Mouse (Mus musculus) liver, embryonic 11.5 days (tissue): ENCODE data around the gene Ins2. TPM values are rescaled to one million over a fixed set of nuclear protein-coding genes. Genes with fewer than 3 reads are reported as not detected.

ENCODE experiments used
- ATAC-seq: fragments of 200-750 bp; cut with Nextera tagmentation; replicated peaks from 2 replicates; pipeline ENCODE4 v1.8.0; 2017; ENCODE audit warnings: moderate number of reproducible peaks, mild to moderate bottlenecking, moderate TSS enrichment, moderate library complexity; ENCODE audit not compliant: low FRiP score
- DNase-seq: peaks from one replicate; pipeline ENCODE4 v3.0.0-alpha.2; 2017; ENCODE audit warnings: low spot score
- H3K27ac ChIP-seq: fragments of 300-500 bp; sonication (generic); 2 replicates; pipeline ENCODE4 v1.5.1; 2014; ENCODE audit warnings: mild to moderate bottlenecking, low read depth, low read length, control low read depth
- H3K27me3 ChIP-seq: fragments of 300-500 bp; sonication (generic); replicated peaks from 2 replicates; pipeline ENCODE4 v1.6.1; 2014; ENCODE audit warnings: low read length, mixed read lengths; ENCODE audit not compliant: control insufficient read depth, insufficient read depth
- H3K36me3 ChIP-seq: fragments of 300-500 bp; sonication (generic); 2 replicates; pipeline ENCODE4 v1.6.1; 2014; ENCODE audit warnings: mild to moderate bottlenecking, low read length, moderate library complexity, mixed read lengths; ENCODE audit not compliant: control insufficient read depth, insufficient read depth
- H3K4me1 ChIP-seq: fragments of 300-500 bp; sonication (generic); replicated peaks from 2 replicates; pipeline ENCODE4 v1.6.1; 2014; ENCODE audit warnings: low read length, mixed read lengths; ENCODE audit not compliant: control insufficient read depth, insufficient read depth
- H3K4me2 ChIP-seq: fragments of 300-500 bp; sonication (generic); 2 replicates; pipeline ENCODE4 v1.6.1; 2014; ENCODE audit warnings: mild to moderate bottlenecking, control low read depth, moderate library complexity
- H3K4me3 ChIP-seq: fragments of 300-500 bp; sonication (generic); 2 replicates; pipeline ENCODE4 v1.5.1; 2014; ENCODE audit warnings: low read depth, low read length, control low read depth
- H3K9ac ChIP-seq: fragments of 300-500 bp; sonication (generic); 2 replicates; pipeline ENCODE4 v1.6.1; 2014; ENCODE audit warnings: low read depth, low read length, control low read depth
- H3K9me3 ChIP-seq: fragments of 300-500 bp; sonication (generic); 2 replicates; pipeline ENCODE4 v1.6.1; 2016; ENCODE audit warnings: low read length, inconsistent platforms, mixed read lengths; ENCODE audit not compliant: control insufficient read depth
- WGBS: fragments of 180-500 bp; shearing (Covaris S2); extraction: QIAGEN DNeasy Blood & Tissue Kit; methylation state at CpG from one replicate; pipeline ENCODE4 v1.1.7; 2014; 5-methylcytosine and 5-hydroxymethylcytosine counted together
- polyA plus RNA-seq: library from polyadenylated mRNA; unstranded; fragments of >200 nt; fragmentation: Nextera tagmentation; extraction: Ambion mirVana; gene quantifications from 2 replicates; pipeline ENCODE4 v1.2.1, GENCODE M21; 2014

Ins2 gene
- not detected in 2 replicates for polyA plus RNA-seq

DNA sequence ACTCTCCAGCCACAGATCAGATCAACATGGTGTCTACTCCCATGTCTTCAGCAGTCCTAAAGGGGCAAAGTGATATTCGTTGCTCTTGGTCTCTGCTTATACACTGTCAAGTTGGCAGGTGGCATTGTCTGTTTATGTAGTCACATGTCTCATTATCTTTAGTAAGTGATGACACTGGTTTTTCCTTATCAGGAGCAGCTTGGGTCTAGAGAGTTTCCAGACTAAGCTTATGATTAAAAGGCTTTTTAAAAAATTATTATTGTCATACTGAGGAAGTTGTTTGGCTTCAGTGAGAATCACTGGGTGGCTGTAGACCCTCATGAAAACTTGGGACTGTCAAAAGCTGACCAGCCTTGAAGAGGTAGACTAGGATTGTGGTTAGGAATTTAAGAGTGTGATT is at the start of gene Ins2:
Gene Ins2 (minus strand): TSS at position 101 of the 400 bp plus-strand sequence.
- Histone ChIP-seq H3K4me3 (no peak within 1 kb of the TSS), H3K9ac (no peak within 1 kb of the TSS), H3K27ac (no peak within 1 kb of the TSS), H3K36me3 (no peaks in the 10 kb centered on the region), H3K27me3 (no peaks in the 10 kb centered on the region), H3K4me1 (no peaks in the 10 kb centered on the region), H3K4me2 (no peak within 1 kb of the TSS), H3K9me3 (no peaks in the 10 kb centered on the region)
- DNase-seq (no peak), ATAC-seq (no peak)
- WGBS: 54% methylated on average over 1 of the region's 1 CpGs

DNA sequence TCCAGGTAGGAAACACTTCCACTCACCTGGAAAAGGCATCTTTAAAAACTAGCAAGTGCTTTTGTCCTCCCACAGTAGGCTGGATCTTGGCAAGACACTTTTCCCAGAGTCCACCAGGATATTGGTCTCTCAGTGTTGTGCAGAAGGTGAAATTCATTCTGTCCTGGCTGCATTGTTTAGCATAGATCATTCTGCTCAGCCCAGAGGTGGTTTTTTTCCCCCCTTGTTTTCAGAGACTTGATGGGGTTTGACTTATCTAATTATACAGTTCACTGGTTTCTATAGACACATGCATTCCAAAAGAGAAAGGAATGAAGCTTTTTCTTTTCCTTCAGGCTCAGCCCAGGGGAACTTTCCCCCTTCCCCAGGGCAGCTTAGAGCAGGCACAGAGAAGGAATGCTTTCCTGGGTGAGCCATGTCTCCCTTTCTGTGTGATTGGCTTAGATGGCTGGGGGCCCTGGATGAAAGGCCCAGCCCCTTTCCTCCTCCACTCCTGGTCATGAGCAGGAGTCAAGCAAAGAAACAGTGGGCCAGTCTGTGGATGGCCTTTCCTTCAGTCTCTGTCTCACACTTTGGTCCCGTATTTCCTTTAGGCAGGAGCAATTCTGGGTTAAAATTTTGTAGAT is 49.6 kb upstream of the Ins2 start:
- Histone ChIP-seq H3K4me2 (no peak overlapping the region), H3K4me1 (no peaks in the 10 kb centered on the region), H3K36me3 (no peaks in the 10 kb centered on the region), H3K27me3 (no peaks in the 10 kb centered on the region), H3K9ac (no peak overlapping the region), H3K9me3 (no peaks in the 10 kb centered on the region), H3K4me3 (no peak overlapping the region), H3K27ac (no peak overlapping the region)
- no peak for ATAC-seq
- 57% methylated on average over 1 of the region's 1 CpGs for WGBS
- no peak for DNase-seq

DNA sequence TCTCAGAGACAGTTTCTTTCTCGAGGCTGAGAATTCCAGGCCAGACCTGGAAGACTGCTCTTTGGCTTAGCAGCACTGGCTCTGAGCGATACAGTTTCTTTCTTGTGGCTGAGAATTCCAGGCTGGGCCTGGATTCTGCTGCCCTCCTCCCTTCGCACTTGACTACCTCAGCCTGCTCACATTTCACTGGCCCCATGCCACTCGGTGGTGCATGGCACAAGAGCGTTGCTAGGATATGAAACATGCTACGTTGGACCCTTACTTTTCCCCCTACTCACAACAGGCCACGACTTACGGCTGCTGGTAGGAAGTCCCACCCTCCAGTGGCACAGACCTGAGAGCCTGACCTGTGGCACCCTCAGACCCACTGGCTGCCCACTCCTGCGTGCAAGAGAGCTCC is 46.5 kb upstream of the Ins2 start:
- H3K9me3 ChIP-seq: no peaks in the 10 kb centered on the region
- ATAC-seq (no peak), DNase-seq (no peak)
- no peak overlapping the region for H3K4me2 ChIP-seq
- H3K36me3 ChIP-seq: no peaks in the 10 kb centered on the region
- 76% methylated on average over 9 of the region's 9 CpGs for WGBS
- H3K27ac ChIP-seq: no peak overlapping the region
- H3K4me1 ChIP-seq: no peaks in the 10 kb centered on the region
- no peak overlapping the region for H3K4me3 ChIP-seq
- no peak overlapping the region for H3K9ac ChIP-seq
- no peaks in the 10 kb centered on the region for H3K27me3 ChIP-seq

DNA sequence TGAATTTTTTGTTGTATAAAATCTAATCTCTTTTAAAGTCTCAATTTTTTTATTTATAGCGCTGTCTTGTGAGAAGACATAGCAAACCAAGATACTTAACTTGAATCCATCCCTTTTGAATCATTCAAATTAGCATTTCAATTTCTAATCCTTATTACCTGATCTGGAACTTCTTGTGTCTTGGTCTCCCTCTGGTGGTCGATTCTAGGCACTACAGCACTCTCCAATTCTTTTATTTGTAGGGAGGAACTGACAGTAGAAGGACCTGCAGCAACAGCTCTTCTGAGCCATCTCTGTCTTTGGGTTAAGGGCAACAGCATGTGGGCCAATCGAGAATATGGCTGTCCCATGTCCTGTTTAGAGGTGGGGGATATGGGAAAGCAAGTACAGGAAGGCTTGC is 5.4 kb downstream of the Ins2 start:
- no peaks in the 10 kb centered on the region for H3K36me3 ChIP-seq
- H3K4me2 ChIP-seq: no peak overlapping the region
- H3K4me1 ChIP-seq: no peaks in the 10 kb centered on the region
- H3K9me3 ChIP-seq: no peaks in the 10 kb centered on the region
- no peak for DNase-seq
- H3K27me3 ChIP-seq: no peaks in the 10 kb centered on the region
- no peak overlapping the region for H3K4me3 ChIP-seq
- WGBS: 7% methylated on average over 3 of the region's 3 CpGs
- no peak overlapping the region for H3K27ac ChIP-seq
- no peak overlapping the region for H3K9ac ChIP-seq
- no peak for ATAC-seq

DNA sequence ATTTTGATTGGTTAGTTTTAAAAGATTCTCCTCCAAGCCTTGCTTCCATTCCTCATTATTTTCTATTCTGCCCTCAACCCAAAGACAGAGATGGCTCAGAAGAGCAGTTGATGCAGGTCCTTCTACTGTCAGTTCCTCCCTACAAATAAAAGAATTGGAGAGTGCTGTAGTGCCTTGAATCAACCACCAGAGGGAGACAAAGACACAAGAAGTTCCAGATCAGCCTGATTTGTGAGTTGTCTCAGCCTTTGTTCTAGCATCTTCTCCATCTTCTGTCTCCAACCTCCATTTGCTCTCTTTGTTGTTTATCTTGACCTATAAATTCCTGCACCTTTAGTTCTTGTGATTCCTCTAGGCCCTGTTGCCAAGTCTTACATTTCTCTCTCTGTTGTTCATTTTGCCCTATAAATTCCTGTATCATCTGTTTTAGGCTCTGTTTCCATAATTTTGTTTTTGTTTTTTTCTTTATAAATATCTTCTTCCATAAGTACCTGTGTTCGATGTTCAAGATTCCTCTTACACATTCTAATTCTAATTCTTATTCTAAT is 6.2 kb downstream of the Ins2 start:
- Histone ChIP-seq H3K27me3 (no peaks in the 10 kb centered on the region), H3K36me3 (no peaks in the 10 kb centered on the region), H3K4me1 (no peaks in the 10 kb centered on the region), H3K9me3 (no peaks in the 10 kb centered on the region), H3K4me3 (no peak overlapping the region), H3K9ac (no peak overlapping the region), H3K4me2 (no peak overlapping the region), H3K27ac (no peak overlapping the region)
- ATAC-seq: no peak
- 40% methylated on average over 1 of the region's 1 CpGs for WGBS
- no peak for DNase-seq

DNA sequence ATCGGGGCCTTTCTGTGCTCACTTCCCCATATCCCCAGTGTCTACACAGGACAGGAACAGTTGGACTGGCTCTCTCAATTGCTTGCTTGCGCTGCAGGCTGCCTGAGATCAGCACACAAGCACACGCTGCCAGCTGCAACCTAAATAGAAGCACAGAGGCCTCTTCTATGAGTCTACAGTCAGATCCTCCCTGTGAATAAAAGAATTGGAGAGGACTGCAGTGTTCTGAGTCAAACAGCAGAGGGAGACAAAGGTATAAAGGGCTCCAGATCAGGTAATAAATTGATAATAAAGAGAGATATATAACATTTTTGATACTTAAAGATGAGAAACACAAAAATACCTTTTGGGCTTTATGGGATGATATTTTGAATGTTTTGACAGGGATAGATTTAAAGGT is 17.2 kb downstream of the Ins2 start:
- H3K9me3 ChIP-seq: no peaks in the 10 kb centered on the region
- ATAC-seq: no peak
- no peak overlapping the region for H3K4me2 ChIP-seq
- WGBS: 50% methylated on average over 3 of the region's 3 CpGs
- no peak overlapping the region for H3K9ac ChIP-seq
- H3K27me3 ChIP-seq: no peaks in the 10 kb centered on the region
- H3K4me3 ChIP-seq: no peak overlapping the region
- no peak for DNase-seq
- no peak overlapping the region for H3K27ac ChIP-seq
- H3K36me3 ChIP-seq: no peaks in the 10 kb centered on the region
- H3K4me1 ChIP-seq: no peaks in the 10 kb centered on the region

DNA sequence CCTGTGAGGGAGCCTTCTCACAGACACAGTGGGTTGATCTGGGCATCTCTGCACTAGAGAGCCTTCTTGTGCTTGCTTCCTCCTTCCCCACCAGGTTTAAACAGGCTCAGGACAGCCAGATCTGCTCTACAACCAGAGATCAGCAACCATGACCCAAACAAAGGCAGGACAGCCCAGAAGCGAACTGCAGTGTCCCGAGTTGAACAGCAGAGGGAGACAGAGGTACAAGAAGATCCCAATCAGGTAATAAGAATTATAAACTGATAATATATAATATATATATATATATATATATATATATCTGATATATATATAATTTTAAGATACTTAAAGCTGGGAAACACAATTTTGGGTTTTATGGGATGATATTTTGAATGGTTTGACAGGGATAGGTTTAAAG is 22.5 kb downstream of the Ins2 start:
- Histone ChIP-seq H3K27me3 (no peaks in the 10 kb centered on the region), H3K9ac (no peak overlapping the region), H3K4me3 (no peak overlapping the region), H3K9me3 (no peaks in the 10 kb centered on the region), H3K4me2 (no peak overlapping the region), H3K4me1 (no peaks in the 10 kb centered on the region), H3K36me3 (no peaks in the 10 kb centered on the region), H3K27ac (no peak overlapping the region)
- DNase-seq: no peak
- no peak for ATAC-seq
- WGBS: 2% methylated on average over 2 of the region's 2 CpGs

DNA sequence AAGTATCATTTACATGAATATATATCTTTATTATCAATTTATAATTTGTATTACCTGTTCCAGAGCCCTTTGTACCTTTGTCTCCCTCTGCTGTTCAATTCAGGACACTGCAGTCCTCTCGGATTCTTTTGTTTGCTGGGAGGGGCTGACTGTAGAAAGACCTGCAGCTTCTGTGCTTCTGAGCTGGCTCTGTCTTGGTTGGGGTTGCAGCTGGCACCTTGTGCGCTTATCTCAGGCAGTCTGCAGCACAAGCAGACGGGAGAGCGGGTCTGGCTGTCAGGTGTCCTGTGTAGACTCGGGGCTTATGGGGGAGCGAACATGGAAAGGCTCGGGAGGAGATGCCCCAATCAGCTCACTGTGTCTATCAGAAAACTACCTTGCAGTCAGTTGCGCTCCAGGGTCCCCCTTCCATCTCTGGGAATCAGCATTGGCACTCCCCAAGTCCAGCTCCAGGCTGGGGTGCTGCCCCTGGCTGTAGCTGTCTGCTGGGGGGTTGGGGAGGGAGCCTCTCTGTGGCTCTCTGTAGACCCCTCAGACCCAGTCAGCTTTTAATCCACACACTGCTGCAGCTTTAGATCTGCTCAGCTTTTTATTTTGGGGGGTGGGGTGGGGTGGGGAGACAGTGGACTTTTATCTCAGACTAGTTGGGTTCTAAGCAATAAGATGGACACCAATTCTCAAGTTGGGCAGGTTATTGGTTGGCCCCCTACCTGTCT is 28.2 kb downstream of the Ins2 start:
- Histone ChIP-seq H3K9me3 (no peaks in the 10 kb centered on the region), H3K27me3 (no peaks in the 10 kb centered on the region), H3K4me2 (peak overlapping the region; percentile 41), H3K36me3 (no peaks in the 10 kb centered on the region), H3K4me3 (no peak overlapping the region), H3K4me1 (no peaks in the 10 kb centered on the region), H3K9ac (no peak overlapping the region), H3K27ac (no peak overlapping the region)
- WGBS: 17% methylated on average over 8 of the region's 8 CpGs
- DNase-seq (peak; percentile 33), ATAC-seq (no peak)

DNA sequence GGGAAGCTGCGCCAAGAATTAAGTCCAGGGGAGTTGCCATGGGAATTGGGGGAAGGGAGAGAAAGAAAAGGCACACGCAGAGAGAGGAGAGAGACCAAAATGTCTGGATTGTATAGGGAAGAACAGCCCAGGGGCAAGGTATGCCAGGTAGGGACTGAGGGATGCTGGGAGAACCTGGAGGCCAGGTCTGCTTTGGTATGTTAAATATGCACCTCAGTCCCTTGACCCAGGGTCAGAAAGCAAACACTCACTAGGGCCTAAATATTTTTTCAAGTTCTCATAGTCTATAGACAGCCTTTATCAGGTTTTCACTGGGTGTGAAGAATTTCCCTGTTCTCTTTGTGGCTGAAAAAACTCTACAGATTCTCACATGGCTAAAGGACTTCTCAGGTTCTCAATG is 36.3 kb downstream of the Ins2 start:
- Histone ChIP-seq H3K9me3 (no peaks in the 10 kb centered on the region), H3K27ac (no peak overlapping the region), H3K4me3 (no peak overlapping the region), H3K27me3 (no peaks in the 10 kb centered on the region), H3K4me1 (no peaks in the 10 kb centered on the region), H3K9ac (no peak overlapping the region), H3K4me2 (no peak overlapping the region), H3K36me3 (no peaks in the 10 kb centered on the region)
- 81% methylated on average over 2 of the region's 2 CpGs for WGBS
- DNase-seq (no peak), ATAC-seq (no peak)
